Mouse (Mus musculus) heart, adult 2 months (tissue): Measurements from ENCODE around the gene Gm11172. TPM values are rescaled to one million over a fixed set of nuclear protein-coding genes. Genes with fewer than 3 reads are reported as not detected.

ENCODE experiments used
- DNase-seq, 2 experiments: peaks; one replicate each; pipeline ENCODE4 v3.0.0; 2021
- H3K27ac ChIP-seq: fragments of 200-600 bp; 2 replicates; pipeline ENCODE4 v1.8.1; 2022
- H3K27me3 ChIP-seq: fragments of 200-500 bp; 2 replicates; pipeline ENCODE4 v1.6.1; 2012; ENCODE audit warnings: mild to moderate bottlenecking, low read length, inconsistent platforms, mixed read lengths; ENCODE audit not compliant: control insufficient read depth, insufficient read depth
- H3K36me3 ChIP-seq: fragments of 200-500 bp; 2 replicates; pipeline ENCODE4 v1.6.1; 2012; ENCODE audit warnings: low read length, inconsistent platforms; ENCODE audit not compliant: control insufficient read depth, insufficient read depth
- H3K4me1 ChIP-seq: fragments of 200-500 bp; 2 replicates; pipeline ENCODE4 v1.6.1; 2011; ENCODE audit warnings: low read length; ENCODE audit not compliant: control insufficient read depth, insufficient read depth
- H3K4me3 ChIP-seq: fragments of 200-600 bp; 2 replicates; pipeline ENCODE4 v1.8.1; 2022
- H3K79me2 ChIP-seq: fragments of 200-500 bp; replicated peaks from 2 replicates; pipeline ENCODE4 v1.6.1; 2012; ENCODE audit warnings: mild to moderate bottlenecking, inconsistent platforms, low read length, moderate library complexity, mixed read lengths; ENCODE audit not compliant: control insufficient read depth, insufficient read depth
- H3K9ac ChIP-seq: fragments of 200-500 bp; 2 replicates; pipeline ENCODE4 v1.6.1; 2012; ENCODE audit warnings: low read depth, mild to moderate bottlenecking, control low read depth, inconsistent platforms, low read length, mixed read lengths
- CTCF ChIP-seq: fragments of 200-600 bp; IDR thresholded peaks from 2 replicates; pipeline ENCODE4 v1.8.1; 2022; ENCODE audit warnings: antibody characterized with exemption, mild to moderate bottlenecking, moderate library complexity
- EP300 ChIP-seq: fragments of 200-500 bp; IDR thresholded peaks from 2 replicates; pipeline ENCODE4 v1.6.1; 2011; ENCODE audit warnings: low read depth, low read length, control low read depth; ENCODE audit not compliant: insufficient read depth
- POLR2A ChIP-seq: fragments of 200-500 bp; IDR thresholded peaks from 2 replicates; pipeline ENCODE4 v1.6.1; 2011; ENCODE audit warnings: mild to moderate bottlenecking, low read depth, low read length, control low read depth; ENCODE audit not compliant: insufficient read depth
- WGBS: fragments of 180-500 bp; shearing (Covaris S2); methylation state at CpG from one replicate; pipeline ENCODE4 v1.1.7; 2018; 5-methylcytosine and 5-hydroxymethylcytosine counted together
- intact Hi-C: fragments of 180-260 bp; cut with DNase I; formaldehyde crosslinking; loops from one replicate; pipeline ENCODE4 v1.15.1; 2025
- polyA plus RNA-seq: library from polyadenylated mRNA; depleted of rRNA; stranded (reverse); fragments of >200 nt; gene quantifications from 2 replicates; pipeline ENCODE4 v1.2.3, GENCODE M21; 2012
- total RNA-seq, 2 experiments: library from RNA; stranded (reverse); gene quantifications; 2 replicates each; pipeline ENCODE4 v1.2.3; 2021

The Gm11172 gene
- total and polyA plus RNA-seq, 3 experiments: not detected

DNA sequence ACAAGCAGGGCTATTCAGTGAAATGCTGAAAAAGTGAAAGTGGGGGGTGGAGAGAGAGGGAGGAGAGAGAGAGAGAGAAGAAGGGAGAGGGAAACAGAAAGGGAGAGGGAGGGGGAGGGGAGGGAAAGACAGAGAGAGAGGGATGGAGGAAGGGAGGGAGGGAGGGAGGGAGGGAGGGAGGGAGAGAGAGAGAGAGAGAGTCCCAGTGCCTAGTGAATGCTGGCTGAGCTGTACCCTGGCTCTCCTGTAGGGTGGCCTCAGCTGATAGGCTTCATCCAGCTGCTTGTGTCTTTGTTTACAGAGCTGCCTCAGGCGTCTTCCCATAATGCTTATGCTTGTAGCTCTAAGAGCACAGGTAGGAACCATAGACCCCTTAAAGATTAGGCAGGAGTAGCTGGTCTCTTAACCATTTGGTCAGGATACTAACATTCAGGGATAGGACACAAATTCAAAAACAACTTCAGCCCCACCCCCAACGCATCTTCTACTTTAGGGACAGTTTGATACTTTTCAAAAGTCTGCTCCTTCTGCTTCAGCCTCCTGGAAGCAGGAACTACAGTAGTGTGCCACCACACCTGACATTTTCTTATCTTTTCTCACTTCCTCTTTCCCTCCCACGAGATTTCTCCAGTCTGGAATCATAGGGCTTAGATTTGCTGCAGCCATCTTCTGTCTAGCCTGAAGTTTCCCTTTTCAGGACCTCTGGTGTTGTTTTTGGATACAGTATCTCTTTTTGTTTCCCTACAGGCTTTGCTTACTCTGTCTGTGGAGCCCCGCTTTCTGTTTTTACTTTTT is 42.0 kb upstream of the Gm11172 start:
- Histone ChIP-seq H3K4me1 (no peaks in the 10 kb centered on the region; the same call in 1 of the 2 replicates), H3K9ac (no peak overlapping the region), H3K27ac (no peak overlapping the region), H3K79me2 (no peaks in the 10 kb centered on the region), H3K36me3 (no peaks in the 10 kb centered on the region), H3K27me3 (no peaks in the 10 kb centered on the region), H3K4me3 (no peak overlapping the region)
- DNase-seq: no peak
- 0 out of 2 replicates have a peak, but pooled peaks have one; percentile 12 for TF ChIP-seq CTCF
- TF ChIP-seq POLR2A: no peak
- intact Hi-C loops: no loop called here
- WGBS: 42% methylated on average over 4 of the region's 4 CpGs

DNA sequence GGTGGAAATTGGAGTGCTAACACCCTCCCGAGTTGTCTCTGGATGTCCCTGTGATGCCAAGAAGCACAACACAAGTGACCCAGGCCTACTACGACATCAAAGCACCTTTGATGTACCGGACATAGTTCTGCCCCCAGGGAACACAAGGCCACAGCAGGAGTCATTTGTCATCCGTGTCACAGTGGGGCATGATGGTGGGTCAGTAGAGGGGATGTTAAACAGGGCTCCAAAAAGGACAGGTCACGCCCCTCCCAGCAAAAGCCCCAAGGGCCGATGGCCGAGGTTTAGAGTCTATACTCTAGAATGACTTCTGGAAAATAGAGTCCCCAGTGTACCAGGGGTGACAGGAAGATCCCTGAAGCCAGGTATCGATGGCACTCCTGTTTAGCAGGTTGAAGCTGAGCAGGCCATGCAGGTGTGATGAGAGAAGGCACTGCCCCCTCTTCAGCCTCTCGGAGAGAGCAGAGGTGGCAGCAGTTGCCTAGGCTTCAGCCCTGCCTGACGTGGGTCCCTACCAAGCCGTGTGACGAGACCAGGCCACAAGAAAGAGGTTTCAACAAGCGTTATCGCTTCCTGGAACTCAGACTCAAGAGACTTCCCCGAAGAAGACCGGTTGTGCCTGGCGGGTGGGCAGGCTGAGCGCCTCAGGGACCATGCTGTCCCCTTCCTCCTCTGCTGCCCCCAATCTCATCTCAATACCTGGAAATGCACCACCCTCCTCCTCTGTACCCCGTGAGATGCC is 40.8 kb upstream of the Gm11172 start:
- H3K27me3 ChIP-seq: no peaks in the 10 kb centered on the region
- H3K79me2 ChIP-seq: no peaks in the 10 kb centered on the region
- H3K4me3 ChIP-seq: no peak overlapping the region
- no peak for DNase-seq
- TF ChIP-seq EP300 (no peak), POLR2A (no peak), CTCF (no peak)
- 83% methylated on average over 19 of the region's 19 CpGs for WGBS
- H3K27ac ChIP-seq: no peak overlapping the region
- intact Hi-C loops: no loop called here
- H3K9ac ChIP-seq: no peak overlapping the region
- no peaks in the 10 kb centered on the region; the same call in 1 of the 2 replicates for H3K4me1 ChIP-seq
- H3K36me3 ChIP-seq: no peaks in the 10 kb centered on the region

DNA sequence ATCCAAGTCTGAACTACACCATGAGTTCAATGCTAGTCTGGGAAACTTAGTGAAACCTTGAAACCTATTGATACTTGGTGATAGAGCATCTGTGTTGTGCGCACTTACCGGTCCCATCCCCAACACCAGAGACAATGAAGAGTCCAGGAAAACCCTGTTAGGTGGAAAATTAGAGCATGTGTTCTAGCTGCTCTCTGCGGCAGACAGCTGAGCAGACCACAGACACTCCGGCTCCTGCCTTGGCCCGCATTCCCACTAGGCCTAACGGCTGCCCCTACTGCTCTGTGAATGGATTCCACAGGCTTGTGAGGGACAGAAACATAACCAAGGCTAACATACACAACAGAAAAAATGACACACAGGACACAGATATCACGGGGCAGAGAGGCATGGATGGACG is 39.2 kb upstream of the Gm11172 start:
- H3K9ac ChIP-seq: no peak overlapping the region
- no peak for TF ChIP-seq POLR2A
- TF ChIP-seq EP300: no peak
- TF ChIP-seq CTCF: no peak
- H3K79me2 ChIP-seq: no peaks in the 10 kb centered on the region
- intact Hi-C loops: no loop called here
- H3K27ac ChIP-seq: no peak overlapping the region
- 84% methylated on average over 8 of the region's 8 CpGs for WGBS
- H3K27me3 ChIP-seq: no peaks in the 10 kb centered on the region
- H3K4me3 ChIP-seq: no peak overlapping the region
- H3K36me3 ChIP-seq: no peaks in the 10 kb centered on the region
- H3K4me1 ChIP-seq: no peaks in the 10 kb centered on the region; the same call in none of the 2 replicates
- no peak for DNase-seq

DNA sequence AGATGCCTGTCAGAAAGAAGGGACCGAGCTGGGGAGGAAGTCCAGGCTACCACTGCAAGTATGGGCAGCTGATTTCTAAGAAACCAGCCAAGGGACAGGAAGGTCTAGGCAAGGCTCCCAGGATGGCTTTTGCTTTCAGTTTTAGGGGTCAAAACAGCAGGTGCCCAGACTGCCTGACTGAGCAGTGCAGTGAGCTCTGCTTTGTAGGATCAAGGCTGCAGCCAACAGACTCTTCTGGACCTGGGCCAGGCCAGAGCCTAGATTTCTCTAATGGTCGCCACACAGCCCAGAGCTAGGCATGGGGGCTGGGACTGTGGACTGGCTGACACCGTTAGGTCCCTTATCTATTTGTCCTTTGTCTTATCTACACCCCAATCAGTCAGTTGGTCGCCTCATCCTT is 38.0 kb upstream of the Gm11172 start:
- Histone ChIP-seq H3K4me1 (no peaks in the 10 kb centered on the region; the same call in none of the 2 replicates), H3K27me3 (no peaks in the 10 kb centered on the region), H3K27ac (no peak overlapping the region), H3K79me2 (no peaks in the 10 kb centered on the region), H3K4me3 (no peak overlapping the region), H3K36me3 (no peaks in the 10 kb centered on the region), H3K9ac (no peak overlapping the region)
- intact Hi-C loops: no loop called here
- DNase-seq: no peak
- 65% methylated on average over 4 of the region's 4 CpGs for WGBS
- TF ChIP-seq EP300 (no peak), POLR2A (no peak), CTCF (no peak)

DNA sequence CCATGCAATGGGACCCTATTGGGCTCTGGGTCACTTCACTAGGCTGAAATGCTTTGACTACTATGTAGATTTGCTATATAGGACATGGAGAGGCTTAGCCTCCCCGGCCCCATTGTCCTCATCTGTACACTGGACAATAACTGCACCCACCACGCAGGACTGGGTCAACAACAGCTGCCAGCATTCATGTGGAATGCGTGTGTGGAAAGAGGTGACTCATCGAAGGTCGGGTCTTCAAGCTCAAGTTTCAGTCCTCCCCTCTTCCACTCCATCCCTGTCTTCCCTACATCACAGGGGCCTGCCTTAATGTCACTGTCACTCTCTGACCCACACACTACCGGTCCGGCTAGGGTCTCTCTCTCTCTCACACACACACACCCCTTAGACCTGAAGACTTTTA is 36.4 kb upstream of the Gm11172 start:
- intact Hi-C loops: no loop called here
- H3K79me2 ChIP-seq: no peaks in the 10 kb centered on the region
- H3K36me3 ChIP-seq: no peaks in the 10 kb centered on the region
- H3K9ac ChIP-seq: no peak overlapping the region
- no peak overlapping the region for H3K27ac ChIP-seq
- H3K4me1 ChIP-seq: no peaks in the 10 kb centered on the region; the same call in 1 of the 2 replicates
- WGBS: 49% methylated on average over 7 of the region's 7 CpGs
- no peak overlapping the region for H3K4me3 ChIP-seq
- TF ChIP-seq EP300 (no peak), POLR2A (no peak), CTCF (no peak)
- H3K27me3 ChIP-seq: no peaks in the 10 kb centered on the region
- no peak for DNase-seq
